Mouse (Mus musculus): ENCODE data around the gene Sik3. TPM values are rescaled to one million over a fixed set of nuclear protein-coding genes. Genes with fewer than 3 reads are reported as not detected.

The Sik3 gene
- polyA plus RNA-seq, 1 experiment from 2014 or later, result 10.6 TPM

DNA sequence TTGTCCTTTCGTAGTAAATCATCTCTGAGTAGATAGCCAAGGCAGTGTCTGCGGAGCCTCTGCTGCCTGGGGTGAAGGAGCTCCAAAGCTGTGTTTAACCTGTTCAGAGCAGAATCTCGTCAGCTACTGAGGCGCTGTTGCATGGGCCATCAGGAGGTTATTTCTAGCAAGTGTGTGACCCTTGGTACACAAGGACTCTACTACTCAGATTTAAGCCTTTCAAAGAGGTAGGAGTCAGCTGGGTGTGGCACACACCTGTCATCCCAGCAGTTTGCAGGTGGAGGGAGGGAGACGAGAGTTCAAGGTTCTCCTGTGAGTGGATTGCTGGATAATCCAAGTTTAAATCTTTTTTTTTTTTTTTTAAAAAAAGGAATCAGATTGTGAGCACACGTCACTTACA, 7.4 kb downstream of the Sik3 start:
- H3K9ac ChIP-seq (ENCODE audit: low read length), result no peak overlapping the region
- 79% methylated on average over 6 of the region's 6 CpGs for WGBS
- no peak overlapping the region for H3K4me3 ChIP-seq (ENCODE audit: low read depth, low read length)
- no peaks in the 10 kb centered on the region for H3K27me3 ChIP-seq (ENCODE audit: control insufficient read depth, insufficient read depth, low read length)
- no peak overlapping the region for H3K4me2 ChIP-seq (ENCODE audit: low read depth, severe bottlenecking)
- H3K4me1 ChIP-seq (ENCODE audit: control insufficient read depth, insufficient read depth, low read length), result peaks cover 4% of the 10 kb centered on the region
- H3K36me3 ChIP-seq (ENCODE audit: control insufficient read depth, insufficient read depth, low read length), result peaks cover 2% of the 10 kb centered on the region
- DNase-seq (ENCODE audit: low spot score) (no peak), ATAC-seq (ENCODE audit: insufficient number of reproducible peaks, low FRiP score, low TSS enrichment, low read depth) (no peak)
- no peak overlapping the region for H3K27ac ChIP-seq (replicated peaks; ENCODE audit: low read depth, low read length)
- H3K9me3 ChIP-seq (ENCODE audit: control insufficient read depth, low read length), result no peaks in the 10 kb centered on the region

DNA sequence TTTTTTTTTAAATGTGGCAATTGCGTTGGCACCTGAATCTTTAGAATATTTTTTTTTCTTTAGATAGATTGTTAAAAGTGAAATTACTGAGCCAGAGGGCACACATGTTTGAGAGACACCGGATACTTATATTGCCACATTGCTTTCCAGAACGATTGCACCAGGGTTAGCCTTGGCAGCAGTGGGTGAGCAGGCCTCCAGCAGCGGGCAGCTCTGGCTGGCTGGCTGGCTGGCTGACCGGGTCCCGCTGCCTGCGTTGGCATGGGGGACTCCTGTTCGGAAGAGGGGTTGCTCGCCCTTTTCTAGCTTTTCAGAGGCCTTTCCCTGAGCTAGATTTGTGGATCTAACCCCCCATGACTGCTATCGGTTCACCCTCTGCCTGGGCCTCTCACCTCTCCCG, 11.0 kb downstream of the Sik3 start:
- DNase-seq (ENCODE audit: low spot score), result no peak
- Histone ChIP-seq H3K4me2 (ENCODE audit: low read depth, severe bottlenecking) (no peak overlapping the region), H3K27ac (replicated peaks; ENCODE audit: low read depth, low read length) (no peak overlapping the region), H3K4me1 (ENCODE audit: control insufficient read depth, insufficient read depth, low read length) (no peaks in the 10 kb centered on the region), H3K27me3 (ENCODE audit: control insufficient read depth, insufficient read depth, low read length) (no peaks in the 10 kb centered on the region), H3K4me3 (ENCODE audit: low read depth, low read length) (no peak overlapping the region), H3K36me3 (ENCODE audit: control insufficient read depth, insufficient read depth, low read length) (peaks cover 2% of the 10 kb centered on the region), H3K9me3 (ENCODE audit: control insufficient read depth, low read length) (no peaks in the 10 kb centered on the region), H3K9ac (ENCODE audit: low read length) (no peak overlapping the region)
- ATAC-seq (ENCODE audit: insufficient number of reproducible peaks, low FRiP score, low TSS enrichment, low read depth), result no peak
- 94% methylated on average over 11 of the region's 11 CpGs for WGBS

DNA sequence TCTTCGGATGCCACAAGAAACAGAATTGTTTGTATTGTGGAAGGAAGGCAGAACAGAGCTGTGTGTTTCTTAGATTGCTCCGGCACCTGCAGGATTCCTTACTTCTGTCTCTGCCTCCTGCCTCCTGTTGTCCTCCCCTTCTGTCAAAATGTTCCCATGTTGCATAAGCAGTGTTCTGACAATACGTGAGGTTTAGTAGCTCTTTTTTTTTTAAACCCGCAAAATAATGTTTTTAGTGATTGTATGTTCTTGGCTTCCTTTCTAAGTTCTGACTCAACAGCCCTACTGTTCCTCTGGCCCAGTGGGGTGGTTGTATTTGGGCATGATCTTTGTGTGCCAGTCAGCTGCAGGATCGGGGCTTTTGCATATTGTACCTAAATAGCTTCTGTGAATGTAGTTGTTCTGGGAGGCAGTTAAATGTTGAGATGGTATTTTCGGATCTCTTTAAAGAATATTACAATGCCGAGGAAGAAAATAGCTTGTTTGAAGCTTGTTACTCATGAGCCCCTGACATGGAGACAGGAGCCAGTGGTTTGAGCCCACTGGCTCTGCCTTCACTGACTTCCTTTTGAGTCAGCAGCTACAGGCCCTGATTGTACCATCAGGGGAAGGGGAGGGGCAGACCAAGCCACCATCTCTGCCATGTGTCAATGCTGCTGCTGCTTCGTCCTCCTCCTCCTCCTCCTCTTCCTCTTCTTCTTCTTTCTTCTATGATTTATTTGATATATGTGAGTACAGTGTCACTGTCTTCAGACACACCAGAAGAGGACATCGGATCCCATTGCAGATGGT, 13.6 kb downstream of the Sik3 start:
- Histone ChIP-seq H3K36me3 (ENCODE audit: control insufficient read depth, insufficient read depth, low read length) (no peaks in the 10 kb centered on the region), H3K9ac (ENCODE audit: low read length) (no peak overlapping the region), H3K4me2 (ENCODE audit: low read depth, severe bottlenecking) (no peak overlapping the region), H3K27ac (replicated peaks; ENCODE audit: low read depth, low read length) (no peak overlapping the region), H3K4me3 (ENCODE audit: low read depth, low read length) (no peak overlapping the region), H3K9me3 (ENCODE audit: control insufficient read depth, low read length) (no peaks in the 10 kb centered on the region), H3K4me1 (ENCODE audit: control insufficient read depth, insufficient read depth, low read length) (no peaks in the 10 kb centered on the region), H3K27me3 (ENCODE audit: control insufficient read depth, insufficient read depth, low read length) (no peaks in the 10 kb centered on the region)
- ATAC-seq (ENCODE audit: insufficient number of reproducible peaks, low FRiP score, low TSS enrichment, low read depth) (no peak), DNase-seq (ENCODE audit: low spot score) (no peak)
- 92% methylated on average over 9 of the region's 9 CpGs for whole genome bisulfite sequencing

DNA sequence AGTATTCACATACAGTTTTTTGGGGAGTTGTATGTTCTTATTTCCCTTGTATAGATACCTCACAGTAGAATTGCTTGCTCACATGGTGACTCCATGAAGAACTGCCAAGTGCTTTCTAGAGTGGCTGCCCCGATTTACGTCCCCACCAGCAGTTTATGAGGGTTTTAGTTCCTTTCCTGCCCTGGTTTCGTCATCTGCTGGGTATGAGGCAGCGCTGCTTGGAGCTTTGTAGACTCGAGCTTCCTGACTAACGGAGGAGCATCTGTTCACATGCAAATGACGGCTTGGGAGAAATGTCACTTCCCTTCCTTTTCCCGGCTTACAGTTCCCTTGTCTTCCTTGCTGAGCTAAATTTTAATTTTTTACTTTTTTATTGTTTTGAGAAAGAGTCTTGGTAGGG, 15.4 kb downstream of the Sik3 start:
- H3K27ac ChIP-seq (replicated peaks; ENCODE audit: low read depth, low read length), result no peak overlapping the region
- peaks cover 12% of the 10 kb centered on the region for H3K4me1 ChIP-seq (ENCODE audit: control insufficient read depth, insufficient read depth, low read length)
- no peak for ATAC-seq (ENCODE audit: insufficient number of reproducible peaks, low FRiP score, low TSS enrichment, low read depth)
- WGBS, result 32% methylated on average over 8 of the region's 8 CpGs
- H3K9me3 ChIP-seq (ENCODE audit: control insufficient read depth, low read length), result no peaks in the 10 kb centered on the region
- H3K4me2 ChIP-seq (ENCODE audit: low read depth, severe bottlenecking), result no peak overlapping the region
- H3K9ac ChIP-seq (ENCODE audit: low read length), result no peak overlapping the region
- no peaks in the 10 kb centered on the region for H3K36me3 ChIP-seq (ENCODE audit: control insufficient read depth, insufficient read depth, low read length)
- no peaks in the 10 kb centered on the region for H3K27me3 ChIP-seq (ENCODE audit: control insufficient read depth, insufficient read depth, low read length)
- no peak overlapping the region for H3K4me3 ChIP-seq (ENCODE audit: low read depth, low read length)
- no peak for DNase-seq (ENCODE audit: low spot score)

DNA sequence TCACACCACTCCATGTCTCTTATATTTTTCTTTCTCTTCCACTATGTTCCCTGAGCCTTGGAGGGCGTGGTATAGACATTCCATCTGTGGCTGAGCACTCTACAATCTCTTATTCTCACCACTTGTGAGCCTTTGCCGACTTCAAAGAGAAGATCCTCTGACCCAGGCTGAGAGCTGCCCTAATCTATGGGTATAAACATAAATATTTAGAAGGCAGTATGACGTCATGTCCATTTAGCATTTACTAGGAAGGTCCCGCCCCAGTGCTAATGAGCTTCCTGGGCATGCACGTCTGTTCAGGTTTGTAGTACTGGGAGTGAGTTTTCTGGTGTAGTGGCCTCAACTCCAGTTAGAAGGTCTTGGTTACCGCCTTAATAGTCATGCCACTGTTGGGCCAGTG, 16.9 kb downstream of the Sik3 start:
- no peak overlapping the region for H3K27ac ChIP-seq (replicated peaks; ENCODE audit: low read depth, low read length)
- no peak for ATAC-seq (ENCODE audit: insufficient number of reproducible peaks, low FRiP score, low TSS enrichment, low read depth)
- no peaks in the 10 kb centered on the region for H3K36me3 ChIP-seq (ENCODE audit: control insufficient read depth, insufficient read depth, low read length)
- no peak overlapping the region for H3K9ac ChIP-seq (ENCODE audit: low read length)
- DNase-seq (ENCODE audit: low spot score), result no peak
- 62% methylated on average over 6 of the region's 6 CpGs for WGBS
- no peaks in the 10 kb centered on the region for H3K27me3 ChIP-seq (ENCODE audit: control insufficient read depth, insufficient read depth, low read length)
- no peaks in the 10 kb centered on the region for H3K9me3 ChIP-seq (ENCODE audit: control insufficient read depth, low read length)
- peaks cover 14% of the 10 kb centered on the region for H3K4me1 ChIP-seq (ENCODE audit: control insufficient read depth, insufficient read depth, low read length)
- no peak overlapping the region for H3K4me2 ChIP-seq (ENCODE audit: low read depth, severe bottlenecking)
- no peak overlapping the region for H3K4me3 ChIP-seq (ENCODE audit: low read depth, low read length)

DNA sequence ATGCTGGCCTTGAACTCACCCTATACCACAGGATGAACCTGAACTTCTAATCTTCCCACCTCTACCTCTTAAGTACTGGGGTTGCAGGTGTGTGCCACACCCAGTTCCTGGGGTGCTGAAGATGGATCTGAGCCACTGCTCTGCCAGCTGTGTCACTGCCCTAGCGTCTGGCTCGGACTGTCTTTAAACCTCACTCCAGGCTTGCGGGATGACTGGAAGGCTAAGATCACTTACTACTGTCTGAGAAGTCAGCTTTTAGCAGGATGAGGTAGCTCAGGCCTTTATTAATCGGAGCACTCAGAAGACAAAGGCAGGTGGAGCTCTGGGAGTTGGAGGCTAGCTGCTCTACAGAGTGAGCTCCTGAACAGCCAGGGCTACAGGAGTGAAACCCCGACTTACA, 17.6 kb downstream of the Sik3 start:
- H3K4me1 ChIP-seq (ENCODE audit: control insufficient read depth, insufficient read depth, low read length), result peaks cover 16% of the 10 kb centered on the region

DNA sequence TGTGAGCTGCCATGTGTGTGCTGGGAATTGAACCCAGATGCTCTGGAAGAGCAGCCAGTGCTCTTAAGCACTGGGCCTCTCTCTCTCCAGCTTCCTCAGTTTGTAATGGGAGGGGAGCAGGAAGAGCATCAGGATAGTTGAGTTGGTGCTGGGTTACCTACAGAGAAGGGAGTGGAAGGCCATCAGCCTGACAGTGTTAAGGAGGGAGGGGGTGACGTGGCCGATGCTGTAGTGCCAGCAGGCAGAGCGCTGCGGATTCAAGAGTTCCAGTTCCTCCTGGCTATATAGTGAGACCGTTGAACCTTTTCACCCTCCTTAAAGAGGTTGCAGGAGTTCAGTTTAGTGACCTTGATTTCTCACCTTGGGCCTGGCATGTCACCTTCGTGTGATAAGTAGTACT, 18.3 kb downstream of the Sik3 start:
- no peak overlapping the region for H3K27ac ChIP-seq (replicated peaks; ENCODE audit: low read depth, low read length)
- ATAC-seq (ENCODE audit: insufficient number of reproducible peaks, low FRiP score, low TSS enrichment, low read depth), result no peak
- 52% methylated on average over 6 of the region's 6 CpGs for WGBS
- no peaks in the 10 kb centered on the region for H3K27me3 ChIP-seq (ENCODE audit: control insufficient read depth, insufficient read depth, low read length)
- H3K9ac ChIP-seq (ENCODE audit: low read length), result no peak overlapping the region
- no peaks in the 10 kb centered on the region for H3K36me3 ChIP-seq (ENCODE audit: control insufficient read depth, insufficient read depth, low read length)
- no peaks in the 10 kb centered on the region for H3K9me3 ChIP-seq (ENCODE audit: control insufficient read depth, low read length)
- DNase-seq (ENCODE audit: low spot score), result no peak
- no peak overlapping the region for H3K4me2 ChIP-seq (ENCODE audit: low read depth, severe bottlenecking)
- peaks cover 18% of the 10 kb centered on the region for H3K4me1 ChIP-seq (ENCODE audit: control insufficient read depth, insufficient read depth, low read length)
- H3K4me3 ChIP-seq (ENCODE audit: low read depth, low read length), result no peak overlapping the region

More for the DNA sequence above, 17.6 kb downstream of the Sik3 start:
- H3K4me2 ChIP-seq (ENCODE audit: low read depth, severe bottlenecking), result no peak overlapping the region
- no peaks in the 10 kb centered on the region for H3K36me3 ChIP-seq (ENCODE audit: control insufficient read depth, insufficient read depth, low read length)
- no peak overlapping the region for H3K27ac ChIP-seq (replicated peaks; ENCODE audit: low read depth, low read length)
- no peak for ATAC-seq (ENCODE audit: insufficient number of reproducible peaks, low FRiP score, low TSS enrichment, low read depth)
- H3K4me3 ChIP-seq (ENCODE audit: low read depth, low read length), result no peak overlapping the region
- WGBS, result 75% methylated on average over 5 of the region's 5 CpGs
- no peaks in the 10 kb centered on the region for H3K9me3 ChIP-seq (ENCODE audit: control insufficient read depth, low read length)
- no peaks in the 10 kb centered on the region for H3K27me3 ChIP-seq (ENCODE audit: control insufficient read depth, insufficient read depth, low read length)
- DNase-seq (ENCODE audit: low spot score), result no peak
- H3K9ac ChIP-seq (ENCODE audit: low read length), result no peak overlapping the region

DNA sequence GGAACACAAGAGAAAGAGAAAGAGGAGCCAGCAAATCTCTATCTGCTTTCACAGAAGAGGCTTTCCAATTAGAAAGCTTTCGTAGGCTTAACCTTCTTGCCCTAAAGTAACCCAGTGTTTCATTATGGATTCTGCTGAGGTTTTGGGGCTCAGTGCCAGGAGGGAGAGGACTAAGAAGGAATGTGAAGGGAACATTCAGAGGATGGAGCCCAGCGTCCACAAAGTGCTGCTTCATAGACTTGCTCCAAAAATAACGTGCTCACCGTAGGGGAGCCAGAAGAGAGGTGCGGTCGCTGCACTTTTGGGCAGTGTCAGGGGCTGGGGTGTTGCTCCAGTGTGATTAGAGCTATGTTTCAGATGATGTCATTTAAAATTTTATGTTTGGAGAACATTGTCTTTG, 19.6 kb downstream of the Sik3 start:
- no peaks in the 10 kb centered on the region for H3K27me3 ChIP-seq (ENCODE audit: control insufficient read depth, insufficient read depth, low read length)
- 71% methylated on average over 6 of the region's 6 CpGs for WGBS
- H3K4me1 ChIP-seq (ENCODE audit: control insufficient read depth, insufficient read depth, low read length), result peaks cover 18% of the 10 kb centered on the region
- DNase-seq (ENCODE audit: low spot score), result no peak
- no peak overlapping the region for H3K27ac ChIP-seq (replicated peaks; ENCODE audit: low read depth, low read length)
- H3K9ac ChIP-seq (ENCODE audit: low read length), result no peak overlapping the region
- H3K4me3 ChIP-seq (ENCODE audit: low read depth, low read length), result no peak overlapping the region
- ATAC-seq (ENCODE audit: insufficient number of reproducible peaks, low FRiP score, low TSS enrichment, low read depth), result no peak
- H3K9me3 ChIP-seq (ENCODE audit: control insufficient read depth, low read length), result no peaks in the 10 kb centered on the region
- H3K4me2 ChIP-seq (ENCODE audit: low read depth, severe bottlenecking), result no peak overlapping the region
- H3K36me3 ChIP-seq (ENCODE audit: control insufficient read depth, insufficient read depth, low read length), result no peaks in the 10 kb centered on the region

DNA sequence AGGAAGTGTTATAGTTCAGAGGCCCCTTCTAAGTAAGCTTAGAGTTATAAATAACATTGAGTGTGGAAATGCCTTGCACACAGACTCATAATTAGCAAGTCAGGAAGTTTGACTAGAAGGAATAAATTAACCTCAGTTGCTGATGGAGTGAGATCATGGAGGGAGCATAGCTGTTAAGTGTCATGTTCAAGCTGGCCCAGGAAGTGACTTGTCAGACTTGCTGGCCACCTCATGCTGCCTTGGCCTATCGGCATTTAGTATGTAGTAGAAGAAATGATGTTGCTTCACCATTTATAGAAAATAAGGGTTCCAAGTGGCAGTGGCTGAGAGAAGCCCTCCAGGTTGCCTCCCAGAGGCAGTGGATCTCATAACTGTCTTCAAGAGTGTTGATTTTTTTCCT, 20.4 kb downstream of the Sik3 start:
- Histone ChIP-seq H3K4me3 (ENCODE audit: low read depth, low read length) (no peak overlapping the region), H3K27ac (replicated peaks; ENCODE audit: low read depth, low read length) (no peak overlapping the region), H3K9me3 (ENCODE audit: control insufficient read depth, low read length) (no peaks in the 10 kb centered on the region), H3K9ac (ENCODE audit: low read length) (no peak overlapping the region), H3K4me2 (ENCODE audit: low read depth, severe bottlenecking) (no peak overlapping the region), H3K4me1 (ENCODE audit: control insufficient read depth, insufficient read depth, low read length) (peaks cover 18% of the 10 kb centered on the region), H3K36me3 (ENCODE audit: control insufficient read depth, insufficient read depth, low read length) (no peaks in the 10 kb centered on the region), H3K27me3 (ENCODE audit: control insufficient read depth, insufficient read depth, low read length) (no peaks in the 10 kb centered on the region)
- WGBS, result 23% methylated on average over 1 of the region's 1 CpGs
- ATAC-seq (ENCODE audit: insufficient number of reproducible peaks, low FRiP score, low TSS enrichment, low read depth) (no peak), DNase-seq (ENCODE audit: low spot score) (no peak)

Data from limb, embryonic 11.5 days (tissue).